Mouse (Mus musculus): ENCODE data around the gene Hs1bp3.

The Hs1bp3 gene

DNA sequence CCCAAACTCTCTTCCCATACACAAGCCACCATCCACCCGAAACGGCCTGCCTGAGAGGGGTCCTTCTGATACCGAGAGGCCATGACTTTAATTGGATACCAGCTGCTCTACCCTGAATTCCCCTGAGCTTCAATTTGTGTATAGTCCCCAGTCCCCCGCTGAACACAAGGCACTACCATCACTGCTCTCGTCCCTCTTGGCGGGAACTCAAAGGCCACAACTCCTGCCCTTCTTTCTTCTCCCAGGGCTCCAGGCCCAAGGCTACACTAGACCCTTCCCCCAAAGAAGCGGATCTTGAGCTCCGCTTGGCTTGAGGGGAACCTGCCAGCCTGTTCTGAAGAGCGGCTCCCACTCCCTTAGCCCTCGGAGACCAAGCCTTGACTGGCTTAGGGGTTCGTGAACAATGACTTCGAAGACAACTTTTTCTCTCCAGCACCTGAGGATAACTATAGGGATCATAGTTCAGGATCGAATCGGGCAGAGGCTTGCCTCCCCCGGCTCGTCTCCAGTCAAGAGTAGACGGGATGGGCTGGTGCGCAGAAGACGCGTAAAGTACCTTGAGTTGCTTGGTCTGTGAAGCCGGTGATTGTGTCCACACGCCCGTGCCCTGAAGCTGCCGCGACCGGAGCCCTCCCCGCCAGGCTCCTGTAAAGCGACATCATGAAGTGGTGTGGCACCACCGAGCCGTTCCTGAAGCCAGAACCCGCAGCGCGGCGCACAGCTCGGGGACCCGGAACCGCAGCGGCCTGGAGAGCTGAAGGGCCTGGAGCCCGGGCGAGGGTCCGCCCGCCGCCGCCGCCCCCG is 12.0 kb upstream of the Hs1bp3 start:
- no peak for DNase-seq (ENCODE audit: low read depth, low spot score)

DNA sequence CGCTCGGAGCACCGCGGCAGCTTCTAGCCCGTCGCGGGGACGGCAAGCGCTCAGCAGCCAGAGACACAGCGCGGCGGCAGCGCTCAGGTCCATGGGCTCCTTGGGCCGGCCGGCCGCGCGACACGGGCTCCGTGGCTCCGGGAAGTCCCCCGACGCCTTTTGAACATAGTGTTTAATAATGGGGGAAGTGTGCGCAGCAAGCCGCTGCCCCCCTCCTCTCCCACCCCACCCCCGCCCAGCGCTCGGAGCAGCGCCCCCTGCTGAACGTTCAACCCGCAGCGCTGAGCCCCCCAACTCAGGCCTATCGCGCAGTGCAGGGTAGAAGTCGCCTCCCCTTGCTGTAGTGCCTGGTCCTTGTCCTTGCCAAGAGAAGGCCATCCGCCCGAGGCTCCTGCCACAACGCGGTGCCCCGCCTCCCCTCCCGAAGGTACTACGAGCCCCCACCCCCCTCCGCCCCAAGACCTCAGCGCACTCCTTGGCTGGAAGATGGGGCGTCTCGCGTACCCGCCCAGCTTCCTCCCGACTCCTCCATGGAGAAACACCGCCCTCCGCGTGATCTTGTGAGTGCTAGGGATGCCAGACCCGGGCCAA is 11.3 kb upstream of the Hs1bp3 start, which contains the start of gene Gdf7:
Gene Gdf7 (minus strand): TSS at position 114 of the 591 bp plus-strand sequence.
- DNase-seq (ENCODE audit: low read depth, low spot score), result no peak

DNA sequence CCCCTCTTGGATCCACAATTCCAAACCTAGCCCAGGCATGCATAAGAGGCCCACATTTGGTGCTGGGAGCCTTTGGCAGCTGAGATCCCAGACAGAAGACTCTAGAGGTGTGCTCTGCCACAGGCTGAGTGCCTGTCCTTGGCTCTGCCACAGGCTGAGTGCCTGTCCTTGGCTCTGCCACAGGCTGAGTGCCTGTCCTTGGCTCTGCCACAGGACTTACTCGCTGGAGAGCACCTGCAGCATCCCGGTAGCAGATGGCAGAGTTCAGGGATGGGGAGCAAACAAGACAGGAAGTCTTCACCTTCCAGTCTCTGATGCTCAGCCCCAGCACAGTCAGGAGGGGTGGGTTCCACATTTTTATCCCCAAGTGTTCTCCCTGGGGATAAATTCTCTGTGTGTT is 8.0 kb upstream of the Hs1bp3 start:
- no peak for DNase-seq (ENCODE audit: low read depth, low spot score)

GRCm38 (mm10) chr12:8306432-8306831 is 6.8 kb upstream of the Hs1bp3 start:
- DNase-seq (ENCODE audit: low read depth, low spot score), result no peak

GRCm38 (mm10) chr12:8306910-8307309 is 6.3 kb upstream of the Hs1bp3 start:
- DNase-seq (ENCODE audit: low read depth, low spot score), result no peak

DNA sequence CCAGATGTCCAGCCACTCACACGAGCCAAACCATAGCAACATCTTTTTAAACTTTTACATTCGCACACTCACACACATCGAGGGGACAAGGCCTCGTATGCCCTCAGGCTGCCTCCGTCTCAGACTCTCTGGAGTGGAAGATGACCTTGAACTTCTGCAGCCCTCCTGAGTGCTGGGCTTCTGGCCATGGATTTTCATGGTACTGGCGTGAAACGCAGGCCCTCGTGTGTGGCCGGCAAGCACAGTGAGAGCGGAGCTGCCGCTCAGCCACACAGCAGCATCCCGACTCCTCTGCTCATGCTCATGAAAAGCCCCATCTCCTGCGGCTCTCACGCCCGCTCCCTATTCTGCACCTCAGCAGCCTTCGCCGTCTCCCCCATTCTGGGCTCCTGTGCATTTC is 2.2 kb upstream of the Hs1bp3 start:
- no peak for DNase-seq (ENCODE audit: low read depth, low spot score)

- DNase-seq (ENCODE audit: low read depth, low spot score), result no peak
Observed at GRCm38 (mm10) chr12:8312266-8312665, 966 bp upstream of the Hs1bp3 start.

- DNase-seq (ENCODE audit: low read depth, low spot score), result no peak
Observed at GRCm38 (mm10) chr12:8313773-8314172, 541 bp downstream of the Hs1bp3 start.

GRCm38 (mm10) chr12:8316541-8316940 is 3.3 kb downstream of the Hs1bp3 start:
- DNase-seq (ENCODE audit: low read depth, low spot score), result no peak

DNA sequence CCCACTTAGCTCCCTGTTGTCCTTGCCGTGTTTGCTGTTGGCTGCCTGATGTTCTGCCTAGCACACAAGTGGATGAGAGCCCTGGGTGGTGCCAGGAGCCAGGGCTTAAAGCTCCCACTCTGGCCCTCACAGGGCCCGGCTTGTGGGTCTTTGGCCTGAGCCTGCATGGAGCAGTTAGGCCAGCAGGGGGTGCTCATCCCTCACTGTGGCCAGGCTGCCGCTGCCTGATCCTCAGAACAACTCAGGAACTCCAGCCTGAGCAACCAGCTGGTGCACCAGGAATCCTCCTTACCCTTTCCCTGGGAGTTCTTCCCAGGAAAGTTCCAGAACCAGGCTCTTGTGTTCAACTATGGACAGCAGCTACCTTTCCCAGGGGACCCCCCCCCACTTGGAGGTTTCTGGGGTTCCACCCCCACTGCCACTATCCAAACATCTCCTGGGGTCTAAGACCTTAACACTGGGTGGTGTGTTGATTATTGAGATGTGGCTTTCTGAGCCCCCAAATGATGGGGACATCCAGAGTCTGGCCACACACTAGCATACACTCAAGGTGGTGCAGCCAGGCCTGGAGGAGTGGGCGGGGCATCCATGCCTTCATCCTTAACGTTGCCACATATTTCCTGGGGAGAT is 7.0 kb downstream of the Hs1bp3 start:
- no peak for DNase-seq (ENCODE audit: low read depth, low spot score)

GRCm38 (mm10) chr12:8321506-8321905 is 8.3 kb downstream of the Hs1bp3 start:
- DNase-seq (ENCODE audit: low read depth, low spot score), result no peak

- no peak for DNase-seq (ENCODE audit: low read depth, low spot score)
Observed at GRCm38 (mm10) chr12:8324086-8324485, 10.9 kb downstream of the Hs1bp3 start.

DNA sequence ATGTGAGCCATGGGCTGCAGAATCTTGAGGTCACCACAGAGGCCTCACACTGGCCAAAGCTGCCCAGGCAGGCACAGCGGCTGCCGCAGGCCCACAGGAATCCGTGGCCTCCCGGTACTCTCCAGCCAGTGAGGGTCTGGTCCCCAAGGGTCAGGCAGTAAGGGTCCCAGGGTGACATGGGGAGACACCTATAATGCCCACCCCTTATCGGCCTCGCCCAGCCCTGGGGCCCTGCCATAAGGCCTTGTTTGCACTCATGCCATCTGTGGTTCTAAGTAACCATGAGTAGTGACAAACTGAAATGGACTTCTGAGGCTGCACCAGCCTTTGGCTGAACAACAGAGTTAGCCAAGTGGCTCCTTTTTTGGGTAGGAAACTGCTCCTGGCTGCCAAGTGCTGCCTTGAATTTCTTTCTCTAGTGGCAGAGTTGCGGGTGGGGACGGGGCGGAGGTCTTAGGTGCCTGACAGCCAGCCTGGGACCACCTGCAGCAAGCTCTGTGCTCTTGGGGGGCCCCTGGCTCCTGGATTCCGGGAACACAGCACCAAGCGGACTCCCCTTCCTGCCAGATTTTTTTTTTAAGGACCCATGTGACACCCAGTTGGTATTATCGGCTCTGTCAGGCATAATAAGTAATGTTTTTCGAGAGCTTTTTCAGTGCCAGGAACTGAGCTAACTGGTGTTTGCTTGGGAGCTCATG is 12.2 kb downstream of the Hs1bp3 start:
- no peak for DNase-seq (ENCODE audit: low read depth, low spot score)

- DNase-seq (ENCODE audit: low read depth, low spot score), result no peak
Observed at GRCm38 (mm10) chr12:8325943-8326522, 12.8 kb downstream of the Hs1bp3 start.

- no peak for DNase-seq (ENCODE audit: low read depth, low spot score)
Observed at GRCm38 (mm10) chr12:8326825-8327674, 13.8 kb downstream of the Hs1bp3 start.

DNA sequence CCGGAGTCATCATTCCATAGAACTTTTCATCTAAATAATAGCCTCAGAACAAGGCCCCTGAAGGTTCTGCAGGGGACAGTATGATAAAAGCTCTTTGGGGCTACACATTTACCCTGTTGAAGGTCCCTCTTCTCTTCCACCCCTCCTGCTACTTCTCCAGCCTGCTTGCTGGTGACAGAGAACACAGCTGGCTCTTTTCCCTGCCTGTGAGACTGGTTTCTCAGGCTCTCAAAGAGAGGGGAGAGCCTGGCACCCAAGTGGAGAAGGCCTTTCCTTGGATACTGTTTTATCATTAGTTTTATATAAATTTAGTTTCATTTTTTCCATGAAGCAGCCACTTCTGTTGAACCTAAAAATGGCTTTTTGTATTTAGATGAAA is 14.4 kb downstream of the Hs1bp3 start:
- no peak for DNase-seq (ENCODE audit: low read depth, low spot score)

DNA sequence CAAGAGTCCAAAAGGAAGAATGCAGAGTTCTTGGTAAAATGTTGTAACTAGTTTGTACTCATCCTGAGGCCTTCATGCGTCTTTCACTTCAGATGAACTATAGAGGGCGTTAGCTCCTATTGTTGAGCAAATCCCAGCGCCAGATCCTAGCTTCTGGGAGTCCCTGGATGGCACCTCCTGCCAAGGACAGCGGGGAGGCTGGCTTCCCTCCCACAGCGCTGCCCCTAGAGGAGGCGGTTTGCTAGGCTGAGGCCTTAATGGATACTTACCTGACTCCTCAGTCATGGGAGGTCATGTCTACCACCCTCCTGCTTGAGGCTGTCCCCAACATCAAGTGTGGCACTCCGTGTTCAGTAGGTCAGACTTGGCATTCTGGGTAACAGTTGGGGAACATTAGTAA is 16.0 kb downstream of the Hs1bp3 start:
- no peak for DNase-seq (ENCODE audit: low read depth, low spot score)

- no peak for DNase-seq (ENCODE audit: low read depth, low spot score)
Observed at GRCm38 (mm10) chr12:8331489-8332173, 18.4 kb downstream of the Hs1bp3 start.

DNA sequence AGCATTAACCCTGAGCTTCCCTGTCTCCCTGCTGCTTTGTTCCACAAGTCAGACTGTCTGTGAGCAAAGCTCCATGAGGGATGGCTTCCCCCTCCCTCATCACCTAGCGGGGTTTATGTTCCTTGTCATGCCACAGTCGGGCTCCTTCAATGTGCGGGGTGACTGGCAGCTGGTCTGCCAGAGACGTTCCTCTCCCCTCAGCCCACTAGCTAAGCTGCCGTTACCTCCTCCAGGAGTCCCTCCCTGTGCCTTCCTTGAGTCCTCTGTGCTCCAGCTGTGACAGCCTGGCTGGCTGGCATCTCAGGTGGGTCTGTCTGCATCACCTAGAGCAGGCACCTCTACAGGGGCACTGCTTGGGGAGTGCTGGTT is 18.9 kb downstream of the Hs1bp3 start:
- no peak for DNase-seq (ENCODE audit: low read depth, low spot score)

DNA sequence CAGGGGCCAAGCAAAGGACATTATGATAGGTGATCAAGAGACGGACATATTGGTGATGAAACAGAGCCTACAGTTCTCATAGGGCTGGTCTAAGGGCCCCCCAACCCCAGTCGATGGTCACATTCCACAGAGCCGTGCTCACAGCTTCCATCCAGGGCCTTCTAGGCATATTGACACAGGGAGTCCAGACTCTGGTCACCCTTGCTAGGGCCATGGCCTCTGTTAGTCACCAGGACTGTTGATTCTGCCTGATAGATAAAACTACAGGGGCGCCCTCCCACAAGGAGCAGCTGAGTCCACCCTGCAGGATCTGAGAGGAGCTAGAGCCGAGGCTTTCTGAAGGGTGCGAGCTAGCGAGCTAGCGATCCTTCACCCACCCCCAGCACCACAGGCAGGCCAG is 20.4 kb downstream of the Hs1bp3 start:
- no peak for DNase-seq (ENCODE audit: low read depth, low spot score)

Data from WW6 (cell line).